ENCODE assay signal across 19 mouse cellular contexts in genomic region chr5:35631224-35631623, GRCm38 (mm10). TPM values are rescaled to one million over a fixed set of nuclear protein-coding genes. Genes with fewer than 3 reads are reported as not detected.
A peak's percentile ranks its signal among the peaks of the same experiment; 100 is the strongest.
DNase-seq lines count a peak whose midpoint lies in the region; ATAC-seq lines count a peak whose summit lies in the region.
"Had no signal": no experiment of that assay in that cellular context is flagged by ENCODE, and none has a peak within 500 bp of the region (broad histone marks: within the 10 kb centered on the region; RNA-seq: fewer than 3 reads in every experiment).

No protein-coding gene starts in this region.

- peak; percentile 60 for DNase-seq in lung, postnatal 36 days
- no peak for DNase-seq in lung, postnatal 10 days
- no peak for DNase-seq in left cerebral cortex, adult 11 months (ENCODE audit: low spot score)
- DNase-seq in cerebellum, adult 9-10 months: no peak
- DNase-seq in testis, postnatal 10 days (ENCODE audit: low spot score): no peak
- DNase-seq: adrenal gland, adult 2 months; adrenal gland, postnatal 10 days; adrenal gland, postnatal 25 days; cerebellum, adult 11 months; cerebellum, adult 18-20 months; cerebellum, adult 8-10 months; cerebellum, postnatal 25 days; forebrain, postnatal 0 days had no signal

- ATAC-seq in granulocyte monocyte progenitor cell, adult 5-6 weeks (replicated peaks; ENCODE audit: poor library complexity, severe bottlenecking): peak; percentile 72
- ATAC-seq in megakaryocyte progenitor cell, adult 5-6 weeks (replicated peaks; ENCODE audit: poor library complexity): peak; percentile 60
- ATAC-seq in monocyte, adult 5-6 weeks (replicated peaks; ENCODE audit: insufficient number of reproducible peaks, low FRiP score, low TSS enrichment, poor library complexity, severe bottlenecking): peak; percentile 68
- ATAC-seq: forebrain, embryonic 13.5 days; forebrain, embryonic 15.5 days; forebrain, postnatal 0 days had no signal

RNA-seq across cellular contexts. Expression of gene Htra3, which starts 48.4 kb away (rescaled TPM):
- total RNA-seq in granulocyte monocyte progenitor cell, adult 5-6 weeks (2014; fragmentation: Nextera tagmentation): not detected in 2 replicates
- not detected in 2 replicates for total RNA-seq in granulocyte monocyte progenitor cell, adult 5-6 weeks (2017)
- not detected in 2 replicates for total RNA-seq in megakaryocyte progenitor cell, adult 5-6 weeks (2015)
- not detected in 2 replicates for total RNA-seq in megakaryocyte progenitor cell, adult 5-6 weeks (2017)
- total RNA-seq in monocyte, adult 5-6 weeks (2017): not detected in 3 replicates
- total RNA-seq: MEL had no signal

RNA-seq across cellular contexts. Expression of gene Acox3, which starts 48.4 kb away (rescaled TPM):
- 41.4 and 56.5 TPM in 2 replicates for total RNA-seq in granulocyte monocyte progenitor cell, adult 5-6 weeks (2014; fragmentation: Nextera tagmentation)
- total RNA-seq in granulocyte monocyte progenitor cell, adult 5-6 weeks (2017): 25.3 and 34.5 TPM in 2 replicates
- 19.0 and 24.9 TPM in 2 replicates for total RNA-seq in megakaryocyte progenitor cell, adult 5-6 weeks (2015)
- 26.7 and 29.6 TPM in 2 replicates for total RNA-seq in megakaryocyte progenitor cell, adult 5-6 weeks (2017)
- total RNA-seq in monocyte, adult 5-6 weeks (2017): 54.4 to 70.1 TPM (median 59.2 TPM) in 3 replicates

RNA-seq across cellular contexts. Expression of gene Trmt44, which starts 56.4 kb away (rescaled TPM):
- total RNA-seq in granulocyte monocyte progenitor cell, adult 5-6 weeks (2014; fragmentation: Nextera tagmentation): 8.1 and 9.5 TPM in 2 replicates
- 8.5 and 13.3 TPM in 2 replicates for total RNA-seq in granulocyte monocyte progenitor cell, adult 5-6 weeks (2017)
- total RNA-seq in megakaryocyte progenitor cell, adult 5-6 weeks (2015): 6.2 and 8.4 TPM in 2 replicates
- total RNA-seq in megakaryocyte progenitor cell, adult 5-6 weeks (2017): 6.3 and 7.5 TPM in 2 replicates
- 10.5 to 19.1 TPM (median 17.2 TPM) in 3 replicates for total RNA-seq in monocyte, adult 5-6 weeks (2017)
